Mouse (Mus musculus) embryonic facial prominence, embryonic 12.5 days (tissue): ENCODE measurements around the gene Spata2l. TPM values are rescaled to one million over a fixed set of nuclear protein-coding genes. Genes with fewer than 3 reads are reported as not detected.
"Not testable (repeated sequence)": the region's sequence is repeated elsewhere in the genome, so short reads cannot be mapped to it uniquely, and the experiment has no call there.

Experiments used
- ATAC-seq: fragments of 200-750 bp; cut with Nextera tagmentation; 2 replicates; pipeline ENCODE4 v1.8.0; 2017; ENCODE audit not compliant: insufficient number of reproducible peaks, insufficient read depth, low FRiP score, low TSS enrichment
- H3K27ac ChIP-seq: fragments of 300-500 bp; sonication (generic); 2 replicates; pipeline ENCODE4 v1.5.1; 2016; ENCODE audit warnings: mild to moderate bottlenecking
- H3K27me3 ChIP-seq: fragments of 300-500 bp; sonication (generic); 2 replicates; pipeline ENCODE4 v1.6.1; 2016; ENCODE audit warnings: mild to moderate bottlenecking, moderate library complexity
- H3K36me3 ChIP-seq: fragments of 300-500 bp; sonication (generic); 2 replicates; pipeline ENCODE4 v1.6.1; 2016; ENCODE audit warnings: mild to moderate bottlenecking
- H3K4me1 ChIP-seq: fragments of 300-500 bp; sonication (generic); 2 replicates; pipeline ENCODE4 v1.6.1; 2016
- H3K4me2 ChIP-seq: fragments of 300-500 bp; sonication (generic); replicated peaks from 2 replicates; pipeline ENCODE4 v1.6.1; 2016; ENCODE audit warnings: mild to moderate bottlenecking, moderate library complexity
- H3K4me3 ChIP-seq: fragments of 300-500 bp; sonication (generic); 2 replicates; pipeline ENCODE4 v1.5.1; 2016; ENCODE audit warnings: mild to moderate bottlenecking
- H3K9ac ChIP-seq: fragments of 300-500 bp; sonication (generic); 2 replicates; pipeline ENCODE4 v1.6.1; 2016; ENCODE audit warnings: mild to moderate bottlenecking, moderate library complexity
- H3K9me3 ChIP-seq: fragments of 300-500 bp; sonication (generic); 2 replicates; pipeline ENCODE4 v1.6.1; 2016; ENCODE audit warnings: mild to moderate bottlenecking, moderate library complexity
- WGBS: fragments of 180-500 bp; shearing (Covaris S2); methylation state at CpG from one replicate; pipeline ENCODE4 v1.1.7; 2016; 5-methylcytosine and 5-hydroxymethylcytosine counted together
- polyA plus RNA-seq: library from polyadenylated mRNA; unstranded; fragments of >200 nt; fragmentation: Nextera tagmentation; extraction: Ambion mirVana; gene quantifications from 2 replicates; pipeline ENCODE4 v1.2.1, GENCODE M21; 2016

The Spata2l gene
- polyA plus RNA-seq, 1 experiment from 2014 or later = 2.9 TPM

- 86% methylated on average over 4 of the region's 4 CpGs for WGBS
- no peaks in the 10 kb centered on the region for H3K4me1 ChIP-seq
- no peaks in the 10 kb centered on the region for H3K27me3 ChIP-seq
- H3K36me3 ChIP-seq = peaks cover 74% of the 10 kb centered on the region
- no peak overlapping the region for H3K27ac ChIP-seq
- H3K4me2 ChIP-seq = no peak overlapping the region
- no peak for ATAC-seq
- H3K9ac ChIP-seq = no peak overlapping the region
- H3K4me3 ChIP-seq = no peak overlapping the region
- no peaks in the 10 kb centered on the region for H3K9me3 ChIP-seq
Observed at GRCm38 (mm10) chr8:123244382-123244781, 8.3 kb upstream of the Spata2l start.

GRCm38 (mm10) chr8:123243053-123243452 lies 7.0 kb upstream of the Spata2l start:
- Histone ChIP-seq H3K27ac (no peak overlapping the region), H3K36me3 (peaks cover 62% of the 10 kb centered on the region), H3K9me3 (no peaks in the 10 kb centered on the region), H3K9ac (no peak overlapping the region), H3K27me3 (no peaks in the 10 kb centered on the region), H3K4me1 (no peaks in the 10 kb centered on the region), H3K4me3 (no peak overlapping the region), H3K4me2 (no peak overlapping the region)
- ATAC-seq = 0 out of 2 replicates have a peak, but pooled peaks have one; percentile 37
- WGBS = 65% methylated on average over 11 of the region's 11 CpGs

- 0 out of 2 replicates have a peak, but pooled peaks have one; percentile 28 for ATAC-seq
- Histone ChIP-seq H3K9ac (no peak overlapping the region), H3K27me3 (no peaks in the 10 kb centered on the region), H3K9me3 (no peaks in the 10 kb centered on the region), H3K4me1 (no peaks in the 10 kb centered on the region), H3K36me3 (peaks cover 55% of the 10 kb centered on the region), H3K27ac (no peak overlapping the region), H3K4me3 (no peak overlapping the region), H3K4me2 (no peak overlapping the region)
- 86% methylated on average over 7 of the region's 7 CpGs for WGBS
Observed at GRCm38 (mm10) chr8:123242107-123242923, 6.3 kb upstream of the Spata2l start.

- no peak for ATAC-seq
- 90% methylated on average over 10 of the region's 10 CpGs for WGBS
- Histone ChIP-seq H3K4me2 (no peak overlapping the region), H3K36me3 (peaks cover 26% of the 10 kb centered on the region), H3K27ac (no peak overlapping the region), H3K4me1 (peaks cover 15% of the 10 kb centered on the region), H3K9me3 (no peaks in the 10 kb centered on the region), H3K9ac (no peak overlapping the region), H3K4me3 (no peak overlapping the region), H3K27me3 (peaks cover 18% of the 10 kb centered on the region)
Observed at GRCm38 (mm10) chr8:123239398-123239797, 3.4 kb upstream of the Spata2l start.

DNA sequence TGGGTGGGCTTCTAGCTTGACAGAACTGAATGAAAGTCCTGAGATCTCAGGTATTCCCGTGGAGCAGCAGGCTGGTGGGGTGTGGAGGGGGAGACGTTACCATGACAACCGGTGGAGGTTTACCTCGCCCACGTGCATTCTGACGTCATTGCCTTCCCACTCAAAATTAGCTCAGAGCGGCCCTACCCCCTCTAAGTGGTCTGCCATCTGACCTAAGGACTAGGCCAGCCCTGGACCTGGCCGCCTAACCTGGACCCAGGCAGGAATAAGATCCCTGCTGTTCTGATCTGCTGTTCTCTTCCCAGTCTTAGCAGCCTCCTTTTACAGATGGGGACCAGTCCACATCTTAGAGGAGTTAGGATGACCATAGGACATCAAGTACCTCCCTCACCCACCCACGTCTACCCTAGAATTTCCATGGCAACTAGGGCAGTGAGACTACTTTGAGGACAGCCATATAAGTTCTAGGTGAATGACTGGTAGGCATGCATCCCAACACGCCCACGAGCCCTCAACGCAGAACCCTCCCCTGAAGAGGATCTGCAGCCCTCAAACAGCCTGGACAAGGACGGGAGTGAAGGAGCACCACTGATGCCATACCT lies 1.0 kb downstream of the Spata2l start:
- Histone ChIP-seq H3K36me3 (peaks cover 1% of the 10 kb centered on the region; the same call in 1 of the 2 replicates), H3K4me2 (peak overlapping the region; percentile 88), H3K4me3 (peak overlapping the region; percentile 45), H3K9ac (peak overlapping the region; percentile 49; the same call in 1 of the 2 replicates), H3K27me3 (peaks cover 40% of the 10 kb centered on the region), H3K27ac (no peak overlapping the region), H3K4me1 (peaks cover 15% of the 10 kb centered on the region), H3K9me3 (no peaks in the 10 kb centered on the region)
- ATAC-seq = no peak
- WGBS = 31% methylated on average over 13 of the region's 13 CpGs

DNA sequence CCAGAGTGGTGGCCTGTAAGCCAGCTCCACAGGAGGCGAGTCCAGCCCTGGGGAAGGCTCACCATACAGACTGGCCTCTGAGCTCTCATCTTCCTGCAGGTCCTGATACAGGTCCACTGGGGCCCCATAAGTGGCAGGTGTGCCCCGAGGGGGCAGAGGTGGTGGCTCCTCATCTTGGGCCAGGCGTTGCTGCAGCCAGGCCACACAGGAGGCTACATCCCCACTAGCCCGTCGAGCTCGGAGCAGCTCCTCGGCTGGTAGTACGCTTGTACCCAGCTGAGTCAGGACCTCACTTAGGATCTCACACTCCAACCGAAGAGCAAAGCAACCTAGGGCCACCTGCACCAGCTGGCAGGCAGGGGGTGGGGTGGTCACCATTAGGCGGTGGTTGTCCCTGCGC lies 2.3 kb downstream of the Spata2l start:
- peaks cover 10% of the 10 kb centered on the region for H3K36me3 ChIP-seq
- H3K4me1 ChIP-seq = peaks cover 15% of the 10 kb centered on the region
- no peak overlapping the region for H3K4me2 ChIP-seq
- H3K27ac ChIP-seq = no peak overlapping the region
- no peak overlapping the region for H3K4me3 ChIP-seq
- H3K27me3 ChIP-seq = peaks cover 40% of the 10 kb centered on the region
- ATAC-seq = no peak
- no peaks in the 10 kb centered on the region for H3K9me3 ChIP-seq
- 74% methylated on average over 11 of the region's 11 CpGs for whole genome bisulfite sequencing
- H3K9ac ChIP-seq = no peak overlapping the region

DNA sequence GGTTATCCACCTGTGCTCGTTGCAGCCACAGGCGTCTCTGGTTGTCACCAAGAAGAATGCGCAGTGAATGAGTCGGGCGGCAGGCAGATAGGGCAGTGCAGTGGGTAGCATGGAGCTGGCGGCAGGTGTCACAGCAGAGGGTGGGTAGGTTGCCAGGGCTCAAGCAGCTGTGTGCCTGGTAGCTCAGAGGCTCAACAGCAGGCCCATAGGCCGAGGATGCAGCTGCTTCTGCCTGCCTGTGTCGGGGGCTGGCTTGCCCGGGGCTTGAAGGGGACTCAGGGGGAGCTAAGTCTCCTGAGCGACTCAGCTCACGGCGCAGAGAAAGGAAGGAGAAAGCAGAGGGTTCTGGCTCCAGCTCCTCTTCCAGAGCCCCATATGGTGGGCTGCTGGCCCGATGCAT lies 2.7 kb downstream of the Spata2l start:
- Histone ChIP-seq H3K9ac (no peak overlapping the region), H3K27me3 (peaks cover 40% of the 10 kb centered on the region), H3K9me3 (no peaks in the 10 kb centered on the region), H3K4me1 (peaks cover 15% of the 10 kb centered on the region), H3K27ac (no peak overlapping the region), H3K4me2 (no peak overlapping the region), H3K36me3 (peaks cover 15% of the 10 kb centered on the region), H3K4me3 (no peak overlapping the region)
- no peak for ATAC-seq
- WGBS = 58% methylated on average over 13 of the region's 13 CpGs

GRCm38 (mm10) chr8:123232553-123232952 lies 3.5 kb downstream of the Spata2l start:
- Histone ChIP-seq H3K9ac (no peak overlapping the region), H3K4me1 (peaks cover 15% of the 10 kb centered on the region), H3K27me3 (peaks cover 40% of the 10 kb centered on the region), H3K4me2 (no peak overlapping the region), H3K36me3 (peaks cover 22% of the 10 kb centered on the region), H3K27ac (no peak overlapping the region), H3K4me3 (no peak overlapping the region), H3K9me3 (no peaks in the 10 kb centered on the region)
- ATAC-seq = no peak
- WGBS = 48% methylated on average over 7 of the region's 7 CpGs

DNA sequence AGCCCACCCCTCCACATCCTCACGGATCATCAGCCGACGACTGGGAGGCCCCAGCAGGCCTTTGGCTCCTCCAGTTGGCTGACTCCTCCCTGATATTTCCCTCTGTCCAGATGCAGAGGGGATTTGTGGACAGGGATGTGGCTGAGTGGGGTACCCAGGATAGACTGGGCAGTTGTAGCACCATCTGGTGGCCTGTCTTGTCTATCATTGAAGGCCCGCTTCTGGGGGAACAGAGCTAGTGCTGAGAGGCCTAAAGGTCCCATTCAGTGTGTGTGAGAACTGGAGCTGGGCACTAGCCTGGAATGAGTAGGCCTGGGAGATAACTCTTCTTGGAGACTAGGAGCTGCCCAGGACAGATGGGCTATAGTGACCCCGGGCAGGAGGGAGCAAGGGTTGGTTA lies 4.3 kb downstream of the Spata2l start:
- Histone ChIP-seq H3K9me3 (no peaks in the 10 kb centered on the region), H3K27me3 (peaks cover 40% of the 10 kb centered on the region), H3K4me1 (peaks cover 15% of the 10 kb centered on the region), H3K4me3 (no peak overlapping the region), H3K36me3 (peaks cover 30% of the 10 kb centered on the region), H3K9ac (no peak overlapping the region; the same call in 1 of the 2 replicates), H3K4me2 (no peak overlapping the region), H3K27ac (no peak overlapping the region)
- no peak for ATAC-seq
- 59% methylated on average over 5 of the region's 5 CpGs for WGBS

DNA sequence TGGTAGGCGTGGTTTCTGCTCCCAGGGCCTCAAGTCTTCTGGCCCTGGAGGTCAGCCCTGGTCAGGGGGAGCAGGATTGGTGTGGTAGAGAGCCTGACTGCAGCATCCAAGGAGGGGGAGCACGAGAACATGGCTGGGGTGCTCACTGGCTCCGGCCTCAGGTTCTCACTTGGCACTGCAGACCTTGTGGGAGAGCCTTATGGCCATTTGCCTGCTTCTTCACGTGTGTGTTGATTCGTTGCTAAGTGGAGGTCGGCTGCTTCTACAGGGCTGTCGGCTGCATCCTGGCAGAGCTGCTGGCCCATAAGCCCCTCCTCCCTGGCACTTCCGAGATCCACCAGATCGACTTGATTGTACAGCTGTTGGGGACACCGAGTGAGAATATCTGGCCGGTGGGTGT lies 5.7 kb downstream of the Spata2l start:
- not testable (repeated sequence) for H3K4me2 ChIP-seq, H3K9ac ChIP-seq, H3K27ac ChIP-seq, ATAC-seq, H3K4me3 ChIP-seq, H3K9me3 ChIP-seq
- H3K27me3 ChIP-seq = peaks cover 29% of the 10 kb centered on the region
- 79% methylated on average over 11 of the region's 11 CpGs for WGBS
- H3K36me3 ChIP-seq = peaks cover 31% of the 10 kb centered on the region
- H3K4me1 ChIP-seq = peaks cover 13% of the 10 kb centered on the region

- H3K4me3 ChIP-seq = no peak overlapping the region
- no peak overlapping the region for H3K27ac ChIP-seq
- no peak overlapping the region for H3K9ac ChIP-seq
- WGBS = 100% methylated on average over 1 of the region's 1 CpGs
- peaks cover 31% of the 10 kb centered on the region for H3K36me3 ChIP-seq
- no peaks in the 10 kb centered on the region for H3K9me3 ChIP-seq
- no peak overlapping the region for H3K4me2 ChIP-seq
- ATAC-seq = no peak
- peaks cover 14% of the 10 kb centered on the region for H3K4me1 ChIP-seq
- H3K27me3 ChIP-seq = peaks cover 12% of the 10 kb centered on the region
Observed at GRCm38 (mm10) chr8:123228416-123228815, 7.6 kb downstream of the Spata2l start.
